Mouse (Mus musculus) kidney, adult 2 months (tissue): ENCODE measurements around the gene Fam234a.

ENCODE experiments used
- CTCF ChIP-seq: fragments of 200-500 bp; conservative IDR thresholded peaks from 2 replicates; pipeline ENCODE4 v1.5.1; 2011; ENCODE audit warnings: low read depth, mild to moderate bottlenecking, control low read depth, low read length, moderate library complexity, mixed read lengths; ENCODE audit not compliant: insufficient read depth, insufficient read length
- POLR2A ChIP-seq: fragments of 200-500 bp; IDR thresholded peaks from one replicate; pipeline ENCODE4 v1.6.1; 2011; ENCODE audit warnings: low read depth, low read length, control low read depth

- TF ChIP-seq POLR2A (no peak), CTCF (no peak)
These were observed 28.5 kb upstream of the Fam234a start for GRCm38 (mm10) chr17:26272586-26272985.
